Mouse (Mus musculus): Measurements from ENCODE around the gene Vwf. TPM values are rescaled to one million over a fixed set of nuclear protein-coding genes. Genes with fewer than 3 reads are reported as not detected.
A peak's percentile ranks its signal among the peaks of the same experiment; 100 is the strongest.

Vwf gene
- total RNA-seq, 2 experiments from 2014 or later, result 16.7 to 20.7 TPM

DNA sequence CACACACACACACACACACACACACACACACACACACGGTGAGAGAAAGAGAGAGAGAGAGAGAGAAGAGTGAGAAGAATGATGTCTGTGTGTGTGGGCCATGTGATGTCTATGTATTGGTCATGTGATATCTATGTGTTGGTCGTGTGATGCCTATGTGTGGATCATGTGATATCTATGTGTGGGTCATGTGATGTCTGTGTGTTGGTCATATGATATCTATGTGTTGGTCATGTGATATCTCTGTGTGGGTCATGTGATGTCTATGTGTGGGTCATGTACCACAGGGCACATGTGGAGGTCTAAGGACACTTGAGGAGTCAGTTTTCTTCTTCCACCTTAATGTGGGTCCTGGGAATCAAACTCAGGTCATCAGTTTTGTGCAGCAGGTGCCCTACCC lies 33.3 kb downstream of the Vwf start:
- ATAC-seq (replicated peaks; ENCODE audit: low FRiP score, poor library complexity, severe bottlenecking), result no peak

- no peak for ATAC-seq (replicated peaks; ENCODE audit: low FRiP score, poor library complexity, severe bottlenecking)
Measured at GRCm38 (mm10) chr6:125583666-125584065, 37.1 kb downstream of the Vwf start.

DNA sequence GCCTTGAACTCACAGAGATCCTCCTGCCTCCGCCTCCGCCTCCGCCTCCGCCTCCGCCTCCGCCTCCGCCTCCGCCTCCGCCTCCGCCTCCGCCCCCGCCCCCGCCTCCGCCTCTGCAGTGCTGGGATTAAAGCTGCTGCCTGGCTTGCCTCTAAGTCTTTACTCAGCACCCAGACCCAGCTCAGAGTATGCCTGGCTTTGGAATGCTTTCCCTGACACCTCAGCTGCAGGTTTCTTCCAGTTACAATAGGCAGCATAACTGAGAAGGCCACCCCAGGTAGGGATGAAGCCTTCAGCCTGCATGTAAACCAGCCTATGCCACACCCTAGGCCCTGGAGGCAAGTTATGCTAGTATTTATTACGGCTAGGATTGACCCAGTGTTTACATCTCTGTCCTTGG lies 37.7 kb downstream of the Vwf start:
- no peak for ATAC-seq (replicated peaks; ENCODE audit: low FRiP score, poor library complexity, severe bottlenecking)

GRCm38 (mm10) chr6:125585579-125585978 lies 39.0 kb downstream of the Vwf start:
- ATAC-seq (replicated peaks; ENCODE audit: low FRiP score, poor library complexity, severe bottlenecking), result no peak

GRCm38 (mm10) chr6:125586042-125586566 lies 39.5 kb downstream of the Vwf start:
- no peak for ATAC-seq (replicated peaks; ENCODE audit: low FRiP score, poor library complexity, severe bottlenecking)

DNA sequence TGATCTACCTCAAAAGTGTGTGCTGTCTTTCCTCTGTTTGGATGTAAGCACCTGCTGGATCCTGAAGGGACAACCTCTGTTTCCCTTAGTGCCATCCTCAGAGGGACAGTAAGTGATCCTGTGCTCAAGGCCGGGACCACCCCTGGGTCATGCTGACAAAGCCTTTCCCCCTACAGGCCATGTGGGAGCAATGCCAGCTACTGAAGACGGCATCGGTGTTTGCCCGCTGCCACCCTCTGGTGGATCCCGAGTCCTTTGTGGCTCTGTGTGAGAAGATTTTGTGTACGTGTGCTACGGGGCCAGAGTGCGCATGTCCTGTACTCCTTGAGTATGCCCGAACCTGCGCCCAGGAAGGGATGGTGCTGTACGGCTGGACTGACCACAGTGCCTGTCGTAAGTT lies 41.7 kb downstream of the Vwf start:
- no peak; the same call in 1 of the 2 replicates for ATAC-seq (replicated peaks; ENCODE audit: low FRiP score, poor library complexity, severe bottlenecking)

DNA sequence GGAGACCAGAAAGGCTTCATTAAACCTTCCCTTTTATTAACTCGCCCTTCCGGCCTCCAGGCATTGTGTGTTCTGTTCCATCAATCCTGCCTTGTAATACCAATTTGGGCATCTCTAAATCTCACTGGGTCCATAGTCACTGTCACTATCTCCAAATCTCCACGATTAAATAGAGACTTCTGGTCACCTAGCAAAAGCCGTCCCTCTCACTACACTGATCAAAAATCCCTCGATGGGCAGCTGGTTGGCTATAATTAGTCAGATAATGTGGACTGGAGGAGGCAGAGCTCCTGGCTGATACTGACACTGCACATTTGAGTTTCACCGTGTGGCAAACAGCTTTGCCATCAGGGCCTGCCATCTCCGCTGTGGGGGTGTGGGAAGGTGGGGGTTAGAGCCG lies 42.5 kb downstream of the Vwf start:
- ATAC-seq (replicated peaks; ENCODE audit: low FRiP score, poor library complexity, severe bottlenecking), result no peak

- ATAC-seq (replicated peaks; ENCODE audit: low FRiP score, poor library complexity, severe bottlenecking), result no peak
Measured at GRCm38 (mm10) chr6:125590056-125590455, 43.5 kb downstream of the Vwf start.

GRCm38 (mm10) chr6:125590471-125590870 lies 43.9 kb downstream of the Vwf start:
- no peak for ATAC-seq (replicated peaks; ENCODE audit: low FRiP score, poor library complexity, severe bottlenecking)

DNA sequence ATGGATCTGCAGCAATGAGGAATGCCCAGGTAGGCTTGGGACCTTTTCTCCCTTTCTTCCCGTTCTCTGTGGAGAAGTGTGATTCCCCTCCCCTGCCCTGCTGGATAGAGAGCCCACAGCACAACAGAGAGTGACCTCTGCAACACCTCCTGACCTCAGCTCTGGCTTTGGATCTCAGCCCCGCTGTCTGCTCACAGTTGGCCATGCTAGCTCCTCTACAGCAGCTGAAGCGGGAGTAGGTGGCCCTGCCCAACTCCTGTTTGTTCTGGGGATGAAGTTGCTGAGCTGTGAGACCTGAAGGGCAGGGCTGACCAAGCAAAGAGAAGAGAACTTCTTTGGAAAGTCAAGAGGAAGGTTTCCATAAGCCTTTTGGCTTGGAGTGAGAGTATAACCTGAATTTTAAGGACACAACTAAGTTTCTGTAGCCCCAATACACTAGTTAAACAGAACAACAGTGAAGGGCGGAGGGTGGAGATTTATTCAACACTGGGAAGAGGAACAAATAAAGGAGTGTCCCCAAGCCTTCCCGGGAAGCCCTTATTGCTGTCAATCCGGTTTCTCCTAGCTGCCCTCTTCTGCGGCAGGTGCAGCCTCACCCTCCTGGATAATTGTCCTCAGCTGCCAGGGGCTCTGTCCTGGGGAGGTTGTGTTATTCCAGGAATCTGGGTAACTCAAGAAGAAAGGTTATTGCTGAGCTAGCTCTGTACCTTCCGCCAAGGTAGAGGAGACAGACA lies 45.2 kb downstream of the Vwf start:
- no peak for ATAC-seq (replicated peaks; ENCODE audit: low FRiP score, poor library complexity, severe bottlenecking)

DNA sequence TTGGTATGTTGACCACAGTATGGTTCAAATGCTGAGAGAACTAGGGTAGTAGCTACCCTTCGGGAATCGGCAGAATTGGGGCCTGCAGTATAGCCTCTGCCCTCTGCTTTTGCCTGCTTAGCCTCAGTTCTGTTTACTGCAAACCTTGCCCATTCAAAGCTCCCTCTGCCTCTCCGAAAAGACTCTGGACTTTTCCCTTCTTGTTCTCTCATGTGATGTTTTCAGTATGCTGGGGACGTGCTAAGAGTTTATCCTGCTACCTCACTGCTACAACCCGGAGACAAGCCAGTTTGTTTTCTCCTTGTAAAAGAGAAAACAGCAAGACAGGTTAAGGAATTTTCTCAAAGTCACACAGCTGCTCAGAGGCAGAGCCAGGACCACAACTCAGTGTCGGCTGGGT lies 46.0 kb downstream of the Vwf start:
- ATAC-seq (replicated peaks; ENCODE audit: low FRiP score, poor library complexity, severe bottlenecking), result no peak

DNA sequence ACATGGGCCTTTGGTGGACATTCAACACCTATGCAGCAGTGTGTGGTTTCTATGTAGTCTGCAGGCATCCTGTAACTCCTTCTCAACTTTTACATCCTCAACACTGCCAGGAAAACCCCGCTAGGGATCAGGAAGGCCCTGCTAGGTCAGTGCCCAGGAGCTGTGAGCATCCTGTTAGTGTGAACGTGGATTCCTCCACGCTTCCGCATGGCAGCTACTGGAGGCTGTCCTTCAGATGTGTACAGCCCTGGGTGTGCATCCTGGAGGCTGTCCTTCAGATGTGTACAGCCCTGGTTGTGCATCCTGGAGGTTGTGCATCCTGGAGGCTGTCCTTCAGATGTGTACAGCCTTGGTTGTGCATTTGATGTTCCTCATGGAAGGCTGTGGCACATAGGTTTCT lies 47.7 kb downstream of the Vwf start:
- ATAC-seq (replicated peaks; ENCODE audit: low FRiP score, poor library complexity, severe bottlenecking), result no peak

- no peak for ATAC-seq (replicated peaks; ENCODE audit: low FRiP score, poor library complexity, severe bottlenecking)
Measured at GRCm38 (mm10) chr6:125594825-125595224, 48.3 kb downstream of the Vwf start.

DNA sequence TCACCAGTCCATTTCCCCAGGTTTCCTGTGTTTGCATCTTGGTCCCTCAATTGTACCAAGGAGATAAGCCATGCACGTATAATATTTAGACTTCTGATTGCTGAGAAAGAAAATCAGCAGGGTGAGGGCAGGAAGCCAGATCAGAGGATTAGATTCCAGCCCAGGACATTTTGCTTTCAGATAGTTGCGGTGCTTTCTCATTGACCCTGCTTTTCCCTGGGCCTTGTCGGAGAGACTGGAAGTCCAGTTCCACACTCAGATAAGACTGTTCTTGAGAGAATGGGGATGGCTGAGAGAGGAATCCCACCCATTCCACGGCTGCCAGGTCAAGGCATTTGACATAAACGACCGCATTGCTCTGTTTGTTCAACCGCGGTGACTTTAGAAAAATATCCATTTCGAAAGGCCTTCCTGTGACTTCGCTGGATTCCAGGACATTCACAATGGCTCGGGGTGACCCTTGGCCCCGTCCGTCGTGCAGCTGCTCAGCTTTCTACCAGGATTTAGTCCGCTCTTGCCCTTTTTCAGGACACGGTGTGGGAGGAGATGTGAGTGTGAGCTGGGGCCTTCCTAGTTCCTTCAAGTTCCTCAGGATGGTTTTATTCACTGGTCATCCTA lies 50.2 kb downstream of the Vwf start:
- ATAC-seq (replicated peaks; ENCODE audit: low FRiP score, poor library complexity, severe bottlenecking), result no peak

- ATAC-seq (replicated peaks; ENCODE audit: low FRiP score, poor library complexity, severe bottlenecking), result no peak
Measured at GRCm38 (mm10) chr6:125597716-125598115, 51.1 kb downstream of the Vwf start.

- ATAC-seq (replicated peaks; ENCODE audit: low FRiP score, poor library complexity, severe bottlenecking), result peak; percentile 66
Measured at GRCm38 (mm10) chr6:125600036-125600558, 53.5 kb downstream of the Vwf start.

GRCm38 (mm10) chr6:125600669-125601068 lies 54.1 kb downstream of the Vwf start:
- ATAC-seq (replicated peaks; ENCODE audit: low FRiP score, poor library complexity, severe bottlenecking), result no peak

- no peak for ATAC-seq (replicated peaks; ENCODE audit: low FRiP score, poor library complexity, severe bottlenecking)
Measured at GRCm38 (mm10) chr6:125601190-125601589, 54.6 kb downstream of the Vwf start.

DNA sequence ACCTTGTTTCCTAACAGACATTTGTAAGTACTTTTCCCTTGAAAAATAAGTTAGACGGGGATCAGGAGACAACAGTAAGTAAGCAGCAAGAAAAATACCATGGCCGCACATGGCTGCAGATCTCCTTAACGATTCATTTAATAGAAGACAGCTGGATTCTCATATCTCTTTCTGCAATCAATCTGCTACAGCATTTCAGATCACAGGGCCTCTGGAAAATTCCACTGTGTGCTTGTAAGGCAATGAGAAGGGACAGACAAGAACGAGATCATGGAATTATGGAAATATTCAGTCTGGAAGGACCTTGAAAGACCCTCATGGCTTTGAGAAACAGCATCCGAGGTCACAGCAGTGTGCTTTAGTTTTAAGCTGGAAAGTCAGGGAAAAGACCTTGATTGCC lies 55.2 kb downstream of the Vwf start:
- no peak for ATAC-seq (replicated peaks; ENCODE audit: low FRiP score, poor library complexity, severe bottlenecking)

DNA sequence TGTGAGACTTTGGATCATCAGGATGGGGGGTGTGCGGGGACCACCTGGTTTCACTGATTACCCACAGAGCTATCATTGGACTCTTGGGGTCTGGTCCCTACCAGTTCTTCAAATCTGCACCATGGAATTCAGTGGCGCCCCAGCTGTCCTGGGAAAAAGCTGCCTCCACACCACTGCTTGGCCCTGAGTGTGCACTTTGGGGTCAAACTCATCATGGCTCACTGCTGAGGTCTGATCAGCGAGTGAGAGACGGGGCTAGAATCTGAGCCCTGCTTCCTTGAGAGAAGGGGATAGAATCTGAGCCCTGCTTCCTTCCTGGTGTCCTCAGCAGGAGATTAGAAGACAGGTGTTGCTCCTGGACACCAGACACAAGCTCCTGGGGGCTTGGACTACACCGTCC lies 55.8 kb downstream of the Vwf start:
- no peak for ATAC-seq (replicated peaks; ENCODE audit: low FRiP score, poor library complexity, severe bottlenecking)

DNA sequence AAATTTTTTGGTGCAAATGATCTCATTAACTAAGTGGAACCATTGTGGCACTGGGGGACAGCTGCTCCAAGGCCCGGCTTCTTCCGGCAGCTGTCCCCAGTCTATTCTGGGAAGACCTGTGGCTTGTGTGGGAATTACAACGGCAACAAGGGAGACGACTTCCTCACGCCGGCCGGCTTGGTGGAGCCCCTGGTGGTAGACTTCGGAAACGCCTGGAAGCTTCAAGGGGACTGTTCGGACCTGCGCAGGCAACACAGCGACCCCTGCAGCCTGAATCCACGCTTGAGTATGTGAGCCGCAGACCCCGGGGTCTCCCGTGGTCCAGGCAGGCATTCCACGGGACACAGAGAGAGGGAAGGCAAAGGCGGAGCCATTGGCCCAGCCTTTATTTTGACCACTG lies 56.7 kb downstream of the Vwf start:
- ATAC-seq (replicated peaks; ENCODE audit: low FRiP score, poor library complexity, severe bottlenecking), result peak; percentile 45; the same call in 1 of the 2 replicates

All from erythroblast, adult 5-6 weeks (primary cell).